Mouse (Mus musculus) lung, postnatal 0 days (tissue): Measurements from ENCODE around the gene F10. TPM values are rescaled to one million over a fixed set of nuclear protein-coding genes. Genes with fewer than 3 reads are reported as not detected.
A peak's percentile ranks its signal among the peaks of the same experiment; 100 is the strongest.

Experiments used
- ATAC-seq: fragments of 200-750 bp; cut with Nextera tagmentation; 2 replicates; pipeline ENCODE4 v1.8.0; 2017; ENCODE audit warnings: moderate library complexity
- DNase-seq: peaks from one replicate; pipeline ENCODE4 v3.0.0-alpha.2; 2016; ENCODE audit warnings: low spot score
- H3K27ac ChIP-seq: fragments of 300-500 bp; sonication (generic); 2 replicates; pipeline ENCODE4 v1.5.1; 2014; ENCODE audit warnings: antibody characterized with exemption, mild to moderate bottlenecking, low read length, mixed read lengths
- H3K27me3 ChIP-seq: fragments of 300-500 bp; sonication (generic); replicated peaks from 2 replicates; pipeline ENCODE4 v1.6.1; 2014; ENCODE audit warnings: low read length, mixed read lengths; ENCODE audit not compliant: insufficient read depth
- H3K36me3 ChIP-seq: fragments of 300-500 bp; sonication (generic); 2 replicates; pipeline ENCODE4 v1.6.1; 2014; ENCODE audit warnings: low read length, mixed read lengths; ENCODE audit not compliant: insufficient read depth
- H3K4me1 ChIP-seq: fragments of 300-500 bp; sonication (generic); 2 replicates; pipeline ENCODE4 v1.6.1; 2014; ENCODE audit warnings: antibody characterized with exemption, low read depth, low read length, mixed read lengths; ENCODE audit not compliant: insufficient read depth
- H3K4me2 ChIP-seq: fragments of 300-500 bp; sonication (generic); replicated peaks from 2 replicates; pipeline ENCODE4 v1.6.1; 2014; ENCODE audit warnings: low read depth, mild to moderate bottlenecking, low read length, moderate library complexity, mixed read lengths
- H3K4me3 ChIP-seq: fragments of 300-500 bp; sonication (generic); 2 replicates; pipeline ENCODE4 v1.5.1; 2014; ENCODE audit warnings: low read depth, low read length
- H3K9ac ChIP-seq: fragments of 300-500 bp; sonication (generic); replicated peaks from 2 replicates; pipeline ENCODE4 v1.6.1; 2014; ENCODE audit warnings: low read depth, mild to moderate bottlenecking
- H3K9me3 ChIP-seq: fragments of 300-500 bp; sonication (generic); 2 replicates; pipeline ENCODE4 v1.6.1; 2016; ENCODE audit warnings: low read length, mixed read lengths
- CTCF ChIP-seq: IDR thresholded peaks from 2 replicates; pipeline ENCODE4 v1.5.1; 2016; ENCODE audit warnings: antibody characterized with exemption, mild to moderate bottlenecking
- EP300 ChIP-seq: IDR thresholded peaks from 2 replicates; pipeline ENCODE4 v1.6.1; 2016; ENCODE audit warnings: antibody characterized with exemption, mild to moderate bottlenecking, control low read depth
- WGBS: fragments of 180-500 bp; shearing (Covaris S2); extraction: QIAGEN DNeasy Blood & Tissue Kit; methylation state at CpG from one replicate; pipeline ENCODE4 v1.1.7; 2014; 5-methylcytosine and 5-hydroxymethylcytosine counted together
- polyA plus RNA-seq: library from polyadenylated mRNA; unstranded; fragments of >200 nt; fragmentation: Nextera tagmentation; extraction: Ambion mirVana; gene quantifications from 2 replicates; pipeline ENCODE4 v1.2.1, GENCODE M21; 2015

The F10 gene
- polyA plus RNA-seq, 1 experiment from 2014 or later, result 5.9 TPM

GRCm38 (mm10) chr8:12996831-12997275 lies 40.3 kb upstream of the F10 start:
- no peak for TF ChIP-seq CTCF
- TF ChIP-seq EP300, result peak; percentile 54
- Histone ChIP-seq H3K9me3 (no peaks in the 10 kb centered on the region), H3K9ac (no peak overlapping the region), H3K36me3 (0 out of 2 replicates have a peak, but pooled peaks cover 1% of the 10 kb centered on the region), H3K4me2 (no peak overlapping the region), H3K27ac (peak overlapping the region; percentile 77; the same call in 1 of the 2 replicates), H3K4me3 (no peak overlapping the region), H3K4me1 (peaks cover 5% of the 10 kb centered on the region; the same call in 1 of the 2 replicates), H3K27me3 (no peaks in the 10 kb centered on the region)
- DNase-seq (peak; percentile 89), ATAC-seq (peak; percentile 87)
- WGBS, result 35% methylated on average over 8 of the region's 8 CpGs

- no peak for TF ChIP-seq CTCF
- TF ChIP-seq EP300, result no peak
- Histone ChIP-seq H3K9me3 (no peaks in the 10 kb centered on the region), H3K9ac (no peak overlapping the region), H3K4me2 (no peak overlapping the region), H3K36me3 (0 out of 2 replicates have a peak, but pooled peaks cover 6% of the 10 kb centered on the region), H3K4me3 (no peak overlapping the region), H3K27me3 (no peaks in the 10 kb centered on the region), H3K4me1 (peaks cover 5% of the 10 kb centered on the region; the same call in 1 of the 2 replicates), H3K27ac (no peak overlapping the region)
- DNase-seq (peak; percentile 38), ATAC-seq (peak; percentile 24; the same call in 1 of the 2 replicates)
- 54% methylated on average over 8 of the region's 8 CpGs for WGBS
These were observed 38.8 kb upstream of the F10 start for GRCm38 (mm10) chr8:12998331-12998730.

GRCm38 (mm10) chr8:12999793-13000192 lies 37.3 kb upstream of the F10 start:
- Histone ChIP-seq H3K27ac (no peak overlapping the region), H3K4me3 (no peak overlapping the region), H3K9me3 (no peaks in the 10 kb centered on the region), H3K4me2 (no peak overlapping the region), H3K36me3 (0 out of 2 replicates have a peak, but pooled peaks cover 6% of the 10 kb centered on the region), H3K27me3 (no peaks in the 10 kb centered on the region), H3K9ac (no peak overlapping the region), H3K4me1 (peaks cover 5% of the 10 kb centered on the region; the same call in 1 of the 2 replicates)
- DNase-seq (no peak), ATAC-seq (no peak)
- no peak for TF ChIP-seq EP300
- no peak for TF ChIP-seq CTCF
- whole genome bisulfite sequencing, result 54% methylated on average over 9 of the region's 9 CpGs

- TF ChIP-seq EP300 (no peak), CTCF (no peak)
- H3K4me3 ChIP-seq, result no peak overlapping the region
- ATAC-seq, result no peak
These were observed 29.6 kb upstream of the F10 start for GRCm38 (mm10) chr8:13007458-13007857.

DNA sequence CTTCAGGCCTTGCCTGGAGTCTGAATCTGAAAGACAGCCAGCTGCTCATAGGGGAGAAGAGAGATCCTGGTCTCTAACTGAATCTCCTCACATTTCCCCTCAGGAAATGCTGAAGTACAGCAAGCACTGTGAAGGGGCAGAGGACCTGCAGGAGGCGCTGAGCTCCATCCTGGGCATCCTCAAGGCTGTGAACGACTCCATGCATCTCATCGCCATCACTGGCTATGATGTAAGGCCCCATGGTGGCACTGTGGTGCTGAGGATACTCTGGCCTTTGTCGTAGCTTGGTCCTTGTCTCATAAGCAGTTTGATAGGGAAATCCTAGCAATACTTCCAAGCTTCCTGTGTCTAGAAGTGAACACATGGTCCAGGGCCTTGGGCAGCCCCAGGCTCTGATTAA lies 26.8 kb upstream of the F10 start:
- H3K4me3 ChIP-seq, result no peak overlapping the region
- ATAC-seq, result peak; percentile 59
- H3K9me3 ChIP-seq, result no peaks in the 10 kb centered on the region
- TF ChIP-seq CTCF, result peak; percentile 58
- no peak for TF ChIP-seq EP300
- H3K4me1 ChIP-seq, result no peaks in the 10 kb centered on the region
- H3K36me3 ChIP-seq, result peaks cover 9% of the 10 kb centered on the region; the same call in 1 of the 2 replicates
- no peak overlapping the region for H3K4me2 ChIP-seq
- DNase-seq, result peak; percentile 36
- no peak overlapping the region for H3K9ac ChIP-seq
- no peak overlapping the region for H3K27ac ChIP-seq
- H3K27me3 ChIP-seq, result no peaks in the 10 kb centered on the region
- WGBS, result 51% methylated on average over 4 of the region's 4 CpGs

More at GRCm38 (mm10) chr8:13007458-13007857, 29.6 kb upstream of the F10 start:
- 62% methylated on average over 4 of the region's 4 CpGs for WGBS
- Histone ChIP-seq H3K9ac (no peak overlapping the region), H3K27me3 (no peaks in the 10 kb centered on the region), H3K36me3 (0 out of 2 replicates have a peak, but pooled peaks cover 7% of the 10 kb centered on the region), H3K9me3 (no peaks in the 10 kb centered on the region), H3K4me2 (no peak overlapping the region), H3K27ac (no peak overlapping the region), H3K4me1 (no peaks in the 10 kb centered on the region)
- DNase-seq, result no peak

DNA sequence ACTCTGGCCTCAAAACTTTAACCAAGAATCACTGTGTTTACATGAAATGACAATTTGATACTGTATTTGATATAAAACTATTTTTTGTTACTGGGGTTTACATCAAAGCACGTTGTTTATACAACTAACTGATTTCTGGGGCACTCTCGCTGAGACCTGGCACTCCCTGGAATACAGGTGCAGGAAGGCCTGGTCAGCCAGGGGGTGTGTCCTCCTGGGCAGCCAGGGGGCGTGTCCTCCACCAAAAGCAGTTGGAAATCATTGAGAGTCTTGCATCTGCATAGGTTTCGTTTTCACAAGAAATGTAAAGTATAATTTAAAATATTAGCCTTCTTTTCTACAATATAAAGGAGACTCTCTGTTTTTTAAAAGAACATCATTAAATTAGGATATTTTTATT lies 17.5 kb upstream of the F10 start:
- Histone ChIP-seq H3K27me3 (no peaks in the 10 kb centered on the region), H3K4me2 (no peak overlapping the region), H3K27ac (no peak overlapping the region), H3K9ac (no peak overlapping the region), H3K9me3 (no peaks in the 10 kb centered on the region), H3K36me3 (peaks cover 6% of the 10 kb centered on the region; the same call in 1 of the 2 replicates), H3K4me3 (no peak overlapping the region), H3K4me1 (no peaks in the 10 kb centered on the region)
- DNase-seq, result peak; percentile 55
- ATAC-seq, result peak; percentile 64
- TF ChIP-seq EP300 (no peak), CTCF (no peak)
- 39% methylated on average over 4 of the region's 4 CpGs for WGBS
